Mouse (Mus musculus): ENCODE data around the gene Abhd5.
A peak's percentile ranks its signal among the peaks of the same experiment; 100 is the strongest.

Gene Abhd5

GRCm38 (mm10) chr9:122422706-122423105 is 71.3 kb downstream of the Abhd5 start:
- Histone ChIP-seq H3K27me3 (ENCODE audit: insufficient read depth, low read length) (peaks cover 49% of the 10 kb centered on the region), H3K4me3 (replicated peaks; ENCODE audit: low read length) (0 out of 2 replicates have a peak overlapping the region, but pooled peaks have one; percentile 7), H3K4me1 (replicated peaks; ENCODE audit: low read depth, low read length) (peaks cover 8% of the 10 kb centered on the region), H3K36me3 (ENCODE audit: insufficient read depth, low read length) (no peaks in the 10 kb centered on the region), H3K9me3 (ENCODE audit: low read length) (peaks cover 4% of the 10 kb centered on the region)
- TF ChIP-seq NANOG (IDR thresholded peaks at IDR 0.05; ENCODE audit: borderline replicate concordance, low read length) (no peak), POU5F1 (IDR thresholded peaks at IDR 0.05; ENCODE audit: borderline replicate concordance, low read length) (no peak), CTCF (conservative IDR thresholded peaks at IDR 0.05; ENCODE audit: low read length) (no peak)

- Histone ChIP-seq H3K4me3 (replicated peaks; ENCODE audit: low read length) (0 out of 2 replicates have a peak overlapping the region, but pooled peaks have one; percentile 7), H3K36me3 (ENCODE audit: insufficient read depth, low read length) (no peaks in the 10 kb centered on the region), H3K9me3 (ENCODE audit: low read length) (peaks cover 4% of the 10 kb centered on the region), H3K27me3 (ENCODE audit: insufficient read depth, low read length) (peaks cover 46% of the 10 kb centered on the region), H3K4me1 (replicated peaks; ENCODE audit: low read depth, low read length) (peaks cover 8% of the 10 kb centered on the region)
- TF ChIP-seq NANOG (IDR thresholded peaks at IDR 0.05; ENCODE audit: borderline replicate concordance, low read length) (no peak), CTCF (conservative IDR thresholded peaks at IDR 0.05; ENCODE audit: low read length) (peak; percentile 65)
These were observed 71.7 kb downstream of the Abhd5 start for GRCm38 (mm10) chr9:122423146-122423545.

- Histone ChIP-seq H3K36me3 (ENCODE audit: insufficient read depth, low read length) (no peaks in the 10 kb centered on the region), H3K4me1 (replicated peaks; ENCODE audit: low read depth, low read length) (peaks cover 8% of the 10 kb centered on the region), H3K27me3 (ENCODE audit: insufficient read depth, low read length) (peaks cover 55% of the 10 kb centered on the region), H3K9me3 (ENCODE audit: low read length) (no peaks in the 10 kb centered on the region), H3K4me3 (replicated peaks; ENCODE audit: low read length) (peak overlapping the region; percentile 51)
- TF ChIP-seq CTCF (conservative IDR thresholded peaks at IDR 0.05; ENCODE audit: low read length) (peak; percentile 82), NANOG (IDR thresholded peaks at IDR 0.05; ENCODE audit: borderline replicate concordance, low read length) (no peak)
These were observed 73.7 kb downstream of the Abhd5 start for GRCm38 (mm10) chr9:122424941-122425608.

GRCm38 (mm10) chr9:122429058-122429649 is 77.7 kb downstream of the Abhd5 start:
- H3K36me3 ChIP-seq (ENCODE audit: insufficient read depth, low read length), result no peaks in the 10 kb centered on the region
- H3K4me1 ChIP-seq (replicated peaks; ENCODE audit: low read depth, low read length), result peaks cover 8% of the 10 kb centered on the region
- peaks cover 48% of the 10 kb centered on the region for H3K27me3 ChIP-seq (ENCODE audit: insufficient read depth, low read length)
- H3K4me3 ChIP-seq (replicated peaks; ENCODE audit: low read length), result no peak overlapping the region
- TF ChIP-seq POU5F1 (IDR thresholded peaks at IDR 0.05; ENCODE audit: borderline replicate concordance, low read length) (no peak), CTCF (conservative IDR thresholded peaks at IDR 0.05; ENCODE audit: low read length) (no peak), NANOG (IDR thresholded peaks at IDR 0.05; ENCODE audit: borderline replicate concordance, low read length) (no peak)
- H3K9me3 ChIP-seq (ENCODE audit: low read length), result 0 out of 2 replicates have a peak, but pooled peaks cover 3% of the 10 kb centered on the region

GRCm38 (mm10) chr9:122429685-122430084 is 78.3 kb downstream of the Abhd5 start:
- no peak for TF ChIP-seq POU5F1 (IDR thresholded peaks at IDR 0.05; ENCODE audit: borderline replicate concordance, low read length)
- Histone ChIP-seq H3K9me3 (ENCODE audit: low read length) (peaks cover 9% of the 10 kb centered on the region; the same call in 1 of the 2 replicates), H3K27me3 (ENCODE audit: insufficient read depth, low read length) (peaks cover 45% of the 10 kb centered on the region), H3K4me3 (replicated peaks; ENCODE audit: low read length) (no peak overlapping the region), H3K36me3 (ENCODE audit: insufficient read depth, low read length) (no peaks in the 10 kb centered on the region), H3K4me1 (replicated peaks; ENCODE audit: low read depth, low read length) (peaks cover 6% of the 10 kb centered on the region)
